Mouse (Mus musculus): ENCODE results near the gene Btbd9. TPM values are rescaled to one million over a fixed set of nuclear protein-coding genes. Genes with fewer than 3 reads are reported as not detected.

The Btbd9 gene
- polyA plus RNA-seq, 1 experiment from 2014 or later: 57.3 TPM

DNA sequence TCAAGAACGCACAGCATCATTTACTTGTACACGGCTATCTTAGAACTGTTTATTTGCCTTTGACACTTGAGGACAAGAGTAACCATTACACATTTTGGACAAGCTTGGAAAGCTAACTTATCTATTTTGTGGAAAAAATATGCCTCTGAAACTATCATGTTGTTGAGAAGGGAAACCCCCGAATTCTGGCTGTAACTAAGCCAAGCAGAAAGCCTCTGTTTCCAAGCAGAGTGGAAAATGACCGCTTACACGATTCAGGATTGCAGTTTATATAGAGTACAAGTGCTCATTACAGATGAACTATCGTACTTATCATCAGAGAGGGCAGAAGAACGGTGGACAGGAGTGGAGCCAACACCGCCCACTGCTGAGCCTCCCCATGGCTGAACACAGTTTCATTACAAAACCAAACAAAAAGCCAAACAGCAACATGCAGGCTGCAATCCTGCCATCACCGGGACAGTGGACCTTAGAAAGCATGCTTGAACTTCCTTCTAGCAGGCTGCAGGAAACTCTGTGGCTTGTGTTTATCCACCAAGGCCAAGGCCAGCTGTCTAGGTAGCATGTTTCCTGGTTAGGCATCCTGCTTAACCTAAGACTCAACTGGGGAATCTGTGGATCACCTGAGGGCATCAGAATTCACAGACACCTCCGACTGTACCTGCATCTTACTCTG is 314.8 kb downstream of the Btbd9 start:
- no peak overlapping the region for H3K27ac ChIP-seq
- 51% methylated on average over 10 of the region's 10 CpGs for WGBS
- peaks cover 6% of the 10 kb centered on the region; the same call in 1 of the 2 replicates for H3K4me1 ChIP-seq
- no peak overlapping the region for H3K4me3 ChIP-seq
- no peaks in the 10 kb centered on the region for H3K9me3 ChIP-seq
- H3K4me2 ChIP-seq: no peak overlapping the region
- H3K27me3 ChIP-seq: no peaks in the 10 kb centered on the region
- H3K36me3 ChIP-seq: no peaks in the 10 kb centered on the region
- no peak for ATAC-seq (ENCODE audit: borderline replicate concordance, extremely low read depth, low FRiP score, low TSS enrichment)
- H3K9ac ChIP-seq: no peak overlapping the region

DNA sequence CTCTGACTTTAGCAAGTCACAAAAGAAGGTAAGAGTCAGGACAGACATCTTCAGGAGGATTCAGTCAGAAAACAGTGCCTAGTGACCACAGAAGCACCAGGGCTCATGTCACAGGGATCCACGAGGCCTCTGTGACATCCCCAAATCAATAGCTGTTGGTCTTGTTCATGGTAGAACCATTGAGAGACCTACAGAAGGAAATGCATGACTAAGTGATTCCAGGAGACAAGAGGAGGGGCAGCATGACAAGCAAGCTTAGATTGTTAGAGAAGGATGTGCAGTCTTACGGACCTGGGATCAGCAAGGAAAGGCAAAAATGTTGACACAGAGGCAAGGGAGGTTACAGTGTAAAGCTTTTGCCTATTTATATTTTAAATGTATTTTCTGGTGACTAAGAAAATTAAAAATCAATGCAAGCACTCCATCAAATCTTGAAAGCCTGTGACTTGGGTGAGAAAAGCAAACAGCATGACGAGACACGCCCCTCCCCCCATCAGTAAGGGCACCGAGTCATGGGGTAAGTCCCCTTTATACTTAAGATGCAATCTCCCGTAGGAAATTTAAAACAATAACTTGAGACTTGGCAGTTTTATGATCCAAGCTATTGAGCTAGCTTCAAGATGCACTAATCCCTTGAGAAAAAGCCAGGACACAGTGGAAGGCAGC is 315.5 kb downstream of the Btbd9 start:
- H3K27ac ChIP-seq: no peak overlapping the region
- no peak overlapping the region for H3K4me2 ChIP-seq
- H3K27me3 ChIP-seq: no peaks in the 10 kb centered on the region
- no peaks in the 10 kb centered on the region for H3K9me3 ChIP-seq
- no peaks in the 10 kb centered on the region for H3K36me3 ChIP-seq
- no peak overlapping the region for H3K9ac ChIP-seq
- no peak overlapping the region for H3K4me3 ChIP-seq
- WGBS: 53% methylated on average over 6 of the region's 6 CpGs
- no peak for ATAC-seq (ENCODE audit: borderline replicate concordance, extremely low read depth, low FRiP score, low TSS enrichment)
- peaks cover 6% of the 10 kb centered on the region; the same call in 1 of the 2 replicates for H3K4me1 ChIP-seq

DNA sequence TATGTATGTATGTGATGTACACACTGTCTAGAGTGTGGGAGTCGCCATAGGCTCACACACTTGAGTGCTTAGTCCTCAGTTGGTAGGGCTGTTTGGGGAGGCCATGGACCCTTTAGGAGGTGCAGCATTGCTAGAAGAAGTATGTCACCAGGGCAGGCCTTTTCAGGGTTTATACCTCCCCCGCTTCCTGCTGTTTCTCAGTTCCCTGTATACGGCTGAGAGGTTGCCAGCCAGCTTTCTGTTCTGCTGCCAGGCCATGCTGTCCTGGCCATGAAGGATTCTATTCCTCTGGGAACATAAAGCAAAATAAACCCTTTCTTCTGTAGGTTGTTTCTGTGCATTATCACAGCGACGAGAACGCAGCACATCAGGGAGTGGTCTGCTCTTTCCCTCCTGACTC is 316.4 kb downstream of the Btbd9 start:
- Histone ChIP-seq H3K27ac (no peak overlapping the region), H3K4me3 (no peak overlapping the region), H3K27me3 (no peaks in the 10 kb centered on the region), H3K36me3 (no peaks in the 10 kb centered on the region), H3K4me1 (peaks cover 6% of the 10 kb centered on the region; the same call in 1 of the 2 replicates), H3K9ac (no peak overlapping the region), H3K9me3 (no peaks in the 10 kb centered on the region), H3K4me2 (no peak overlapping the region)
- ATAC-seq (ENCODE audit: borderline replicate concordance, extremely low read depth, low FRiP score, low TSS enrichment): no peak
- WGBS: 77% methylated on average over 6 of the region's 6 CpGs

DNA sequence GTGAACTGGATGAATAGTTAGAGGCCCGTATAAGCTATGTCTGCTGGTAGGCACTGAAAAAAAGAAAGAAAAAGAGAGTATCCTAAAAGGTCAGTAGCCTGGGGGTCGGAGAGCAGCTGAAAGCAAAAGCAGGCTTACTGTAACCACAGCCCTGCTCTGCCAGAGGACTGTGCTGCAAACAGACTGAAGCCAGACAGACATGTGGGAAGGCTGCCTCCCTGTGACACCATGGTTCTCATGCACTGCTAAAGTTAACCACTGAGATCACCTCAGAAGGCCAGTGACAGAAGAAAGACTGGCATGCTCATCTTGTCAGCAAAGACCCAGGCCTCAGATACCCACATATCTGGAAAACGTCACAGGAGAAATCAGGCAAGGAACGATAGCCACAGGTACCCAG is 317.8 kb downstream of the Btbd9 start:
- H3K4me2 ChIP-seq: no peak overlapping the region
- no peak overlapping the region for H3K27ac ChIP-seq
- H3K4me3 ChIP-seq: no peak overlapping the region
- no peak for ATAC-seq (ENCODE audit: borderline replicate concordance, extremely low read depth, low FRiP score, low TSS enrichment)
- no peaks in the 10 kb centered on the region for H3K9me3 ChIP-seq
- no peaks in the 10 kb centered on the region for H3K27me3 ChIP-seq
- no peak overlapping the region for H3K9ac ChIP-seq
- WGBS: 88% methylated on average over 4 of the region's 4 CpGs
- no peaks in the 10 kb centered on the region for H3K36me3 ChIP-seq
- peaks cover 6% of the 10 kb centered on the region; the same call in 1 of the 2 replicates for H3K4me1 ChIP-seq

DNA sequence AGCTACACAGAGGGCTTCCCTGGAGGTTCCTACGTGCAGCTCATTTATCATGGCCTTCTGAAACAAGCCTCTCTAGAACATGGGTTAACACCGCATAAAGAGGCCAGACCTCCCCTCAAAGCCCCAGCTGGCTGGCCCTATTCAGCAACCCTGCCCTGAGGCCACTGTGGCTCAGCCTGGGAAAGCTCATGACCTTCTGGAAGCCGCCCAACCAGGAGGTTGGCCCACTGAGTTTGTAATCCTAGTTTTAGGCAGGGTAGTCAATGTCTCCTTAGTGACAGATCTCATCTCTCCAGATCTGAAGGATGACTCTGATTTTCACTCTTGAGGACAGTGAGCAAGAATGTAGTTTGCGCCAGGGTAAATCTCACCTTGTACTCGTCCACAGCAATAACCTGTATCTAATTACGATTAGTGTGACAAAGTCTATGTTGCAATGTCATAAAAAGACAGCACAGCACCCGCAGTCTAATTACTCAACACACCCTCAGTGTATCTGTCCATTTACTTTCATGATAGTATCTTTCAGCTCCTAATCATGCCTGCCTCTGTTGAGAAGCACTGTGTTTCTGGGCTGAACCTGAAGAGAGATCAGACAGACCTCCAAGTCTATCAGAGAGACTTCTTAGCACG is 320.2 kb downstream of the Btbd9 start:
- no peaks in the 10 kb centered on the region for H3K9me3 ChIP-seq
- H3K36me3 ChIP-seq: no peaks in the 10 kb centered on the region
- ATAC-seq (ENCODE audit: borderline replicate concordance, extremely low read depth, low FRiP score, low TSS enrichment): no peak
- 74% methylated on average over 8 of the region's 8 CpGs for WGBS
- H3K27ac ChIP-seq: no peak overlapping the region
- no peak overlapping the region for H3K4me3 ChIP-seq
- H3K4me2 ChIP-seq: no peak overlapping the region
- no peaks in the 10 kb centered on the region for H3K27me3 ChIP-seq
- H3K9ac ChIP-seq: no peak overlapping the region
- H3K4me1 ChIP-seq: no peaks in the 10 kb centered on the region

DNA sequence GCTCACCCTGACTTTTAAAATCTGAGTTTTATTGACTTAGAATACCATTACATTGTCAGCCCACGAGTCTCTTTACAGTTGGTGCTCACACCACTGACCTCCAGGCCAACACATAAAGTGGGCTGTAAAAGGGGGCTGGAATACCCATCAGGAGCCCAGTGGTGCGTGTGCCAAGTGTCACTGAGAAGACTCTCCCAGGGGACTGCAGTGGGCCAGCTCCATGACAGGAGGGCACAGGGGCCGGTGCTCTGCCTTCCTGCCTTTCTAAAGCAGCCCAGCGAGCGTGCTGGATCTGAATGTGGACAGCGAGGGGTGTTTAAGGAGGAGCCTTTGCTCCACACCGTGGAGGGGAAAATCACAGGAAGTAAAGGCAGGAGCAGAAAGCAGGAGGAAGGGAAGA is 322.4 kb downstream of the Btbd9 start:
- Histone ChIP-seq H3K4me1 (no peaks in the 10 kb centered on the region), H3K36me3 (no peaks in the 10 kb centered on the region), H3K27ac (no peak overlapping the region), H3K4me2 (no peak overlapping the region), H3K9ac (no peak overlapping the region), H3K27me3 (no peaks in the 10 kb centered on the region), H3K9me3 (no peaks in the 10 kb centered on the region), H3K4me3 (no peak overlapping the region)
- 58% methylated on average over 7 of the region's 7 CpGs for WGBS
- no peak for ATAC-seq (ENCODE audit: borderline replicate concordance, extremely low read depth, low FRiP score, low TSS enrichment)

DNA sequence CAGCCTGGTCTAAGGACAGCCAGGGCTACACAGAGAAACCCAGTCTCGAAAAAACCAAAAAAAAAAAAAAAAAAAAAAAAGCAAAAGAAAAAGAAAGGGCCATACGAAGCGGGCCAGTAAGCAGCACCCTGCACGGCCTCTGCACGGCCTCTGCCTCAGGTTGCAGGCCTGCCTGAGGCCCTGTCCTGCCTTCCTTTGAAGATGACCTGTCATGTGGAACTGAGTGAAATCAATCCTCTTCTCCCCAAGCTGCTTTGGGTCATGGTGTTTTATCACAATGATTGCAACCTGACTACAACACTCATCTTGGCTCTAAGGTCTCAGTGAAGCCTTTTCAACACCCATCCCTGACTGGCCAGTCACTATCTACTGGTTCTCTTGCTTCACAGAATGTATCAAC is 323.3 kb downstream of the Btbd9 start:
- Histone ChIP-seq H3K27ac (no peak overlapping the region), H3K4me1 (no peaks in the 10 kb centered on the region)
- WGBS: 77% methylated on average over 4 of the region's 5 CpGs

DNA sequence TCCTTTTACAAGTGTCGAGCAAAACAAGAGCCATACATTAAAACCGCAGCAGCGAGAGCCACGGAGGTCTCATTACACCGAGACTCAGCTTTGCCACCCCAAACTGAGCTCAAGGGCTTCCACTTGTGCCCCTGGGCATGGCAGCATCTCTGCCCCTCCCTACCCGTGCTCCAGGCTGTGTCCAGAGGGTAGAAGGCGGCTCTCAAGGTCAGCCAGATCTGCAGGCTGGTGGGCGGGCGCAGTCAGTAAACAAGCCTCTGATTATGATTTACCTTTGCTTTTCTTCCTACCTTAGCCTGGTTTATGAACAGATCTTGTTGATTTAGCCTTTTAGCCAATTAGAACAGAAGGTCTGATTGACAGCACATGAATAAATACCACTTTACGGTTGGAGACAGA is 331.0 kb downstream of the Btbd9 start:
- H3K9me3 ChIP-seq: no peaks in the 10 kb centered on the region
- no peak overlapping the region for H3K4me2 ChIP-seq
- WGBS: 64% methylated on average over 10 of the region's 10 CpGs
- ATAC-seq (ENCODE audit: borderline replicate concordance, extremely low read depth, low FRiP score, low TSS enrichment): no peak
- no peak overlapping the region for H3K4me3 ChIP-seq
- no peak overlapping the region for H3K27ac ChIP-seq
- no peak overlapping the region for H3K9ac ChIP-seq
- H3K36me3 ChIP-seq: no peaks in the 10 kb centered on the region
- peaks cover 5% of the 10 kb centered on the region for H3K4me1 ChIP-seq
- H3K27me3 ChIP-seq: no peaks in the 10 kb centered on the region

More for the DNA sequence above, 323.3 kb downstream of the Btbd9 start:
- Histone ChIP-seq H3K9me3 (no peaks in the 10 kb centered on the region), H3K9ac (no peak overlapping the region), H3K4me3 (no peak overlapping the region), H3K36me3 (no peaks in the 10 kb centered on the region), H3K27me3 (no peaks in the 10 kb centered on the region), H3K4me2 (no peak overlapping the region)
- ATAC-seq (ENCODE audit: borderline replicate concordance, extremely low read depth, low FRiP score, low TSS enrichment): no peak

DNA sequence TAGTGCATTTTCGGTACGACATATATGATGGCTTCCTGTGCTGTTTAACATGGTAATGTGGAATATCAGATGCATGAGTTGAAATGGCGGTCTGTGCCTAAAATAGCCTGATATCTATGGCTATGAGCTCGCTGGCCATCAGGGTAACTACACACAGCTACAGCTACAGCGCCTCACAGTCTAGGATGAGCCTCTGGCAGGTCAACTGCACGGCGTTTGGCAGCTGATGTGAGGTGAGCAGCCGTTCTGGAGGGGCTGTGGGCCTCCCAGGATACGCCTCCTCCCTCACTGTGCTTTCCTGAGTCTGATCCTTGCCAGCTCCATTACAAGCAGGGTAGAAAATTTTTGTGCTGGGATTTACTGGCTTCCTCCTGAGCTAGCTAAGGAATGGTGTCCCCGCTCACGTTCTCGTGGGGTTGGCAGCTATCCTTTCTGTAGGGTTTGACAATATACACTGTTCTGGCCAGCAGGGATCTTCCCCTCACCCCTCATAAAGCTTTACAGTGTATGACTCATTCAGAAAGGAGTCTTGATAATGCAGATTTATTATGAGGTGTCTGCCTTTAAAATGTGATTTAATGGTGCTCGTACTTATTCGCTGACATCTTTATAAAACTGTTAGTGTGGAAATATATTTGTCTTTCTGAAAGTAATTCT is 331.5 kb downstream of the Btbd9 start:
- H3K4me2 ChIP-seq: no peak overlapping the region
- H3K9me3 ChIP-seq: no peaks in the 10 kb centered on the region
- H3K9ac ChIP-seq: no peak overlapping the region
- WGBS: 58% methylated on average over 14 of the region's 14 CpGs
- no peak for ATAC-seq (ENCODE audit: borderline replicate concordance, extremely low read depth, low FRiP score, low TSS enrichment)
- H3K27ac ChIP-seq: no peak overlapping the region
- H3K27me3 ChIP-seq: no peaks in the 10 kb centered on the region
- peaks cover 5% of the 10 kb centered on the region for H3K4me1 ChIP-seq
- no peak overlapping the region for H3K4me3 ChIP-seq
- no peaks in the 10 kb centered on the region for H3K36me3 ChIP-seq

DNA sequence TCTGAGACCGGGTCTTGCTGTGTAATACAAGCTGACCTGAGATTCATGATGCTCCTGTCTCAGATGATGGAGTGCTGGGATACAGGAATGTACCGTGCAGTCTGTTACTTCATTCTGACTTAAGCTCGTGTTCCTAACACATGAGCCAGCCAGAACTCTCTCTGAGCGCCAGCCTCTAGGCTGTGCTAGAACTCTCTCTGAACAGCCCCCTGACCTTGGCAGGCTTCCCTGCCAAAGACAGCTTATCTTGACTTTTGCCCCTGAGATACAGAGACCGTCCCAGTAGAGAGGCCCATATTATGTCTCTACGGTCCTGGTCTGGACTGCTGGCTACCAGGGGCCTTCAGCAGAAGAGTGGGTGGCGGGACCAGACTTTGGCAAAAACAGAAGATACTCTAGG is 332.7 kb downstream of the Btbd9 start:
- Histone ChIP-seq H3K9me3 (no peaks in the 10 kb centered on the region), H3K4me1 (peaks cover 5% of the 10 kb centered on the region)
- ATAC-seq (ENCODE audit: borderline replicate concordance, extremely low read depth, low FRiP score, low TSS enrichment): no peak

DNA sequence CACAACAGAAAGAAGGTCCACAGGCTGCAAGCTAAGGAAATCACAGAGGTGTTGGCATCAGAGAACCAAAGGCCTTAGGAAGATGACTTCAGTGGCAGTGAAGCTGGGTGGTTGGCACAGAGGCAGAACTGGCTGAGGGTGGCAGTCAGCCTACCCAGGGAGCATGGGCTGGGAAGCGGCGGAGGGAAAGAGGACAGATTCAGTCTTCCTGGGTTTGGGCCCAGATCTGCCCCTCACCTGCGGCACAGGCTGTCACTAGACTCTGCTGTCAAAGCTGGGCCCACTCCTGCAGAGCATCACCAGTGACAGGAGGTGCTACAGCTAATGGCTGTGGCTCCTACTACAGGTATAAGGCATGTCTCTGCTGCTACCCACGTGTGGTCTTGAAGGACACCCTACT is 333.6 kb downstream of the Btbd9 start:
- Histone ChIP-seq H3K4me2 (no peak overlapping the region), H3K9ac (no peak overlapping the region), H3K36me3 (no peaks in the 10 kb centered on the region), H3K9me3 (no peaks in the 10 kb centered on the region), H3K4me1 (peaks cover 5% of the 10 kb centered on the region), H3K4me3 (no peak overlapping the region), H3K27ac (no peak overlapping the region), H3K27me3 (no peaks in the 10 kb centered on the region)
- no peak for ATAC-seq (ENCODE audit: borderline replicate concordance, extremely low read depth, low FRiP score, low TSS enrichment)
- WGBS: 91% methylated on average over 4 of the region's 4 CpGs

More for the DNA sequence above, 332.7 kb downstream of the Btbd9 start:
- Histone ChIP-seq H3K27ac (no peak overlapping the region), H3K27me3 (no peaks in the 10 kb centered on the region), H3K9ac (no peak overlapping the region), H3K4me3 (no peak overlapping the region), H3K4me2 (no peak overlapping the region), H3K36me3 (no peaks in the 10 kb centered on the region)
- WGBS: 55% methylated on average over 7 of the region's 7 CpGs
